ENCODE assay signal across 12 mouse cellular contexts in genomic region chr2:173017940-173018339, GRCm38 (mm10). TPM values are rescaled to one million over a fixed set of nuclear protein-coding genes. Genes with fewer than 3 reads are reported as not detected.
DNase-seq lines count a peak whose midpoint lies in the region; ATAC-seq lines count a peak whose summit lies in the region.
"Had no signal": no experiment of that assay in that cellular context is flagged by ENCODE, and none has a peak within 500 bp of the region (broad histone marks: within the 10 kb centered on the region; RNA-seq: fewer than 3 reads in every experiment).

No protein-coding gene starts in this region.

- no peaks in the 10 kb centered on the region for H3K9me3 ChIP-seq in heart, embryonic 11.5 days (replicated peaks; ENCODE audit: control insufficient read depth, low read length)
- no peaks in the 10 kb centered on the region for H3K9me3 ChIP-seq in intestine, embryonic 15.5 days
- H3K9me3 ChIP-seq: forebrain, embryonic 12.5 days; lung, embryonic 15.5 days had no signal

- intact Hi-C loops in heart, postnatal 14 days (cut with DNase I), result loop anchor here (2.0 kb wide), 1 partner anchor 17 kb away; the partner anchor contains the start of gene Rae1

- no peak overlapping the region for H3K4me2 ChIP-seq in heart, embryonic 11.5 days
- H3K4me2 ChIP-seq in intestine, embryonic 15.5 days (replicated peaks), result no peak overlapping the region
- H3K4me2 ChIP-seq: forebrain, embryonic 12.5 days had no signal

- no peak overlapping the region for H3K4me3 ChIP-seq in heart, embryonic 11.5 days (ENCODE audit: low read depth, low read length)
- no peak overlapping the region for H3K4me3 ChIP-seq in intestine, embryonic 15.5 days (replicated peaks)
- H3K4me3 ChIP-seq: forebrain, embryonic 12.5 days; lung, embryonic 15.5 days had no signal

- 32% methylated on average over 6 of the region's 6 CpGs for WGBS in heart, embryonic 11.5 days (ENCODE audit: insufficient replicate concordance)
- 44% methylated on average over 6 of the region's 6 CpGs for WGBS in intestine, embryonic 15.5 days

- peak overlapping the region; percentile 76 for H3K27ac ChIP-seq in heart, embryonic 11.5 days (ENCODE audit: low read depth, low read length)
- no peak overlapping the region for H3K27ac ChIP-seq in intestine, embryonic 15.5 days
- H3K27ac ChIP-seq: forebrain, embryonic 12.5 days; lung, embryonic 15.5 days had no signal

- H3K9ac ChIP-seq in heart, embryonic 11.5 days (ENCODE audit: low read depth, low read length), result no peak overlapping the region
- no peak overlapping the region for H3K9ac ChIP-seq in intestine, embryonic 15.5 days
- H3K9ac ChIP-seq: forebrain, embryonic 12.5 days; lung, embryonic 15.5 days had no signal

- H3K4me1 ChIP-seq in heart, embryonic 11.5 days (ENCODE audit: control insufficient read depth, insufficient read depth, low read length), result peaks cover 39% of the 10 kb centered on the region
- peaks cover 25% of the 10 kb centered on the region for H3K4me1 ChIP-seq in intestine, embryonic 15.5 days (replicated peaks)

- 0 out of 2 replicates have a peak, but pooled peaks cover 3% of the 10 kb centered on the region for H3K27me3 ChIP-seq in heart, embryonic 11.5 days (ENCODE audit: control insufficient read depth, insufficient read depth, low read length)
- H3K27me3 ChIP-seq in intestine, embryonic 15.5 days (replicated peaks), result 0 out of 2 replicates have a peak, but pooled peaks cover 4% of the 10 kb centered on the region

- H3K36me3 ChIP-seq in heart, embryonic 11.5 days (ENCODE audit: control insufficient read depth, insufficient read depth, low read length), result peaks cover 12% of the 10 kb centered on the region
- H3K36me3 ChIP-seq in intestine, embryonic 15.5 days, result peaks cover 20% of the 10 kb centered on the region

- DNase-seq in heart, postnatal 14 days, result no peak
- peak; percentile 54 to 60 for DNase-seq in B cell, adult 2 months
- no peak for DNase-seq in adrenal gland, postnatal 36 days
- DNase-seq in lung, postnatal 14 days, result no peak
- DNase-seq: midbrain, embryonic 14.5 days had no signal

- no peak for ATAC-seq in heart, embryonic 11.5 days (replicated peaks; ENCODE audit: insufficient number of reproducible peaks, low FRiP score, low TSS enrichment)
- peak; percentile 51 for ATAC-seq in granulocyte monocyte progenitor cell, adult 5-6 weeks (replicated peaks; ENCODE audit: poor library complexity, severe bottlenecking)
- ATAC-seq in megakaryocyte progenitor cell, adult 5-6 weeks (replicated peaks; ENCODE audit: poor library complexity), result peak; percentile 46
- ATAC-seq in intestine, embryonic 15.5 days, result no peak
- ATAC-seq: intestine, postnatal 0 days had no signal

RNA-seq across cellular contexts. Expression of gene Rbm38, which starts 2.4 kb away (rescaled TPM):
- polyA plus RNA-seq in heart, embryonic 11.5 days (2014; fragmentation: Nextera tagmentation; extraction: Ambion mirVana), result 161 and 169 TPM in 2 replicates
- 100 to 1,000 TPM; 198 to 232 TPM for total RNA-seq in heart, postnatal 14 days (2021)
- 127 and 197 TPM in 2 replicates for total RNA-seq in granulocyte monocyte progenitor cell, adult 5-6 weeks (2014; fragmentation: Nextera tagmentation)
- 38.8 and 60.4 TPM in 2 replicates for total RNA-seq in granulocyte monocyte progenitor cell, adult 5-6 weeks (2017)
- 130 and 153 TPM in 2 replicates for total RNA-seq in megakaryocyte progenitor cell, adult 5-6 weeks (2015)
- 50.3 and 55.9 TPM in 2 replicates for total RNA-seq in megakaryocyte progenitor cell, adult 5-6 weeks (2017)
- total RNA-seq in adrenal gland, postnatal 36 days (2021), result 10 to 100 TPM; 20.8 to 30.0 TPM
- 46.6 and 49.2 TPM in 2 replicates for polyA plus RNA-seq in intestine, embryonic 15.5 days (2015; fragmentation: Nextera tagmentation; extraction: Ambion mirVana)

RNA-seq across cellular contexts. Expression of gene Rae1, which starts 18.0 kb away (rescaled TPM):
- polyA plus RNA-seq in heart, embryonic 11.5 days (2014; fragmentation: Nextera tagmentation; extraction: Ambion mirVana), result 114 and 118 TPM in 2 replicates
- 10 to 100 TPM; 29.6 to 32.7 TPM for total RNA-seq in heart, postnatal 14 days (2021)
- total RNA-seq in granulocyte monocyte progenitor cell, adult 5-6 weeks (2014; fragmentation: Nextera tagmentation), result 95.2 and 147 TPM in 2 replicates
- 71.2 and 75.6 TPM in 2 replicates for total RNA-seq in granulocyte monocyte progenitor cell, adult 5-6 weeks (2017)
- total RNA-seq in megakaryocyte progenitor cell, adult 5-6 weeks (2015), result 121 and 128 TPM in 2 replicates
- total RNA-seq in megakaryocyte progenitor cell, adult 5-6 weeks (2017), result 72.9 and 76.3 TPM in 2 replicates
- total RNA-seq in adrenal gland, postnatal 36 days (2021), result 10 to 100 TPM; 64.8 to 66.1 TPM
- 123 and 131 TPM in 2 replicates for polyA plus RNA-seq in intestine, embryonic 15.5 days (2015; fragmentation: Nextera tagmentation; extraction: Ambion mirVana)

RNA-seq across cellular contexts. Expression of gene Spo11, which starts 40.4 kb away (rescaled TPM):
- 0.17 and 0.19 TPM in 2 replicates for polyA plus RNA-seq in heart, embryonic 11.5 days (2014; fragmentation: Nextera tagmentation; extraction: Ambion mirVana)
- total RNA-seq in heart, postnatal 14 days (2021), result under 1 TPM; 0.07 to 0.93 TPM
- not detected in 2 replicates for total RNA-seq in granulocyte monocyte progenitor cell, adult 5-6 weeks (2014; fragmentation: Nextera tagmentation)
- not detected in 2 replicates for total RNA-seq in granulocyte monocyte progenitor cell, adult 5-6 weeks (2017)
- total RNA-seq in megakaryocyte progenitor cell, adult 5-6 weeks (2015), result not detected in 2 replicates
- total RNA-seq in megakaryocyte progenitor cell, adult 5-6 weeks (2017), result not detected in 2 replicates
- not detected for total RNA-seq in adrenal gland, postnatal 36 days (2021)
- 0.35 TPM in 1 of 2 replicates, not detected in the other for polyA plus RNA-seq in intestine, embryonic 15.5 days (2015; fragmentation: Nextera tagmentation; extraction: Ambion mirVana)
- polyA plus RNA-seq: intestine, postnatal 0 days had no signal

Comparison
In these comparisons a context has a peak if more than half of its experiments do, and no peak if none do; other contexts are left out.
1. ATAC-seq: peak in granulocyte monocyte progenitor cell, adult 5-6 weeks (single experiment) and megakaryocyte progenitor cell, adult 5-6 weeks (single experiment); none in heart, embryonic 11.5 days (single experiment) and intestine, embryonic 15.5 days (single experiment).
2. DNase-seq: peak in B cell, adult 2 months (2 of 2); none in heart, postnatal 14 days (0 of 2), adrenal gland, postnatal 36 days (0 of 2) and lung, postnatal 14 days (single experiment).